Mouse (Mus musculus): ENCODE data around the gene Krt23.

Krt23 gene

GRCm38 (mm10) chr11:99454759-99455158 is 38.2 kb downstream of the Krt23 start:
- in situ Hi-C loops (cut with MseI, MboI), result no loop called here

- in situ Hi-C loops (cut with MseI, MboI), result no loop called here
These were observed 38.9 kb downstream of the Krt23 start for GRCm38 (mm10) chr11:99454044-99454443.

- in situ Hi-C loops (cut with MseI, MboI), result no loop called here
These were observed 44.2 kb downstream of the Krt23 start for GRCm38 (mm10) chr11:99448769-99449168.

DNA sequence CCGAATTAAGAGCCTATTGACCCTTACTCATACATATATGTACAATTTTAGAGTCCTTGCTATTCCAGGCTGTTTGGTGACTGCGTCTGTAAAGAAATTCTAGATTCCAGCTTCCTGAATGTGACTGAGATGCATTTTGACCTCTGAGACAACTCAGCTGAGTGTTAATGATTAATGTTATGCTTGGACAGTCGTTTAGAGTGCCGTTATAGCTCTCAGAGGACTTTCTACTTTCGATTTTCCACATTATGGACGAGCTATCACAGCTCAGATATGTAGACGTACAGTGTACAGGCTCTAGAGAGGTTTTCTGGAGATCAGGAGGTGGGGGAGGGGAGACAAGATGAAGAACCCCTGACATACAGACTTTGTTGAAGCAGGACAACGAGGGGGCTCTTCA is 51.7 kb downstream of the Krt23 start:
- in situ Hi-C loops (cut with MseI, MboI), result no loop called here

- in situ Hi-C loops (cut with MseI, MboI), result no loop called here
These were observed 53.5 kb downstream of the Krt23 start for GRCm38 (mm10) chr11:99439465-99439864.

DNA sequence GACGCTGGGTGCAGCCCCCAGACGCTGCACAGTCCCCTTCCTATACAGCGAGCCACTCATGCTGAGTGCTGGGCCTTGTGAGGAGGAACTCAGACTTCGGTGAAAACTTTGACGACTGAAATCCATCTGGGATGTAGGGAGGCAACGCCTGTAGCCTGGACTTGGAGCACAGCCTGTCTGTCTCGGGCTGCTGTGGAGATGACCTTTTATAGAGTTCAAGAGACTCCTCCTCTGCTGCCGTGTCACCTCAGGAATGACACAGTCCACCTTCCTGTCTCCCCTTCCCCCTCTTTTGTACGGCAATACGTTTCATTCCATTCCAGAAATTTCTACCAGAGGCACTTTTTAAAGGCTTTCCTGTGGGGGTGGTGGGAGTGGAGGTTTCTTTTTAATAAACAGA is 55.0 kb downstream of the Krt23 start, which contains the start of gene Krt20:
Krt20 (minus strand) TSS at position 179 of the 400 bp plus-strand sequence.
- in situ Hi-C loops (cut with MseI, MboI), result no loop called here

- in situ Hi-C loops (cut with MseI, MboI), result no loop called here
These were observed 56.3 kb downstream of the Krt23 start for GRCm38 (mm10) chr11:99436625-99437024.

GRCm38 (mm10) chr11:99430670-99431069 is 62.3 kb downstream of the Krt23 start:
- in situ Hi-C loops (cut with MseI, MboI), result no loop called here
